Mouse (Mus musculus) midbrain, embryonic 16.5 days (tissue): ENCODE results near the gene Lrr1. TPM values are rescaled to one million over a fixed set of nuclear protein-coding genes. Genes with fewer than 3 reads are reported as not detected.
"Not testable (repeated sequence)": the region's sequence is repeated elsewhere in the genome, so short reads cannot be mapped to it uniquely, and the experiment has no call there.

Experiments used
- ATAC-seq: fragments of 200-750 bp; cut with Nextera tagmentation; 2 replicates; pipeline ENCODE4 v1.8.0; 2017; ENCODE audit warnings: moderate TSS enrichment
- H3K27ac ChIP-seq: fragments of 300-500 bp; sonication (generic); 2 replicates; pipeline ENCODE4 v1.5.1; 2014; ENCODE audit warnings: mild to moderate bottlenecking, low read length, mixed read lengths
- H3K27me3 ChIP-seq: fragments of 300-500 bp; sonication (generic); 2 replicates; pipeline ENCODE4 v1.6.1; 2014; ENCODE audit warnings: low read depth, low read length, mixed read lengths; ENCODE audit not compliant: control insufficient read depth, insufficient read depth
- H3K36me3 ChIP-seq: fragments of 300-500 bp; sonication (generic); 2 replicates; pipeline ENCODE4 v1.6.1; 2014; ENCODE audit warnings: mild to moderate bottlenecking, low read length, moderate library complexity, mixed read lengths; ENCODE audit not compliant: control insufficient read depth, insufficient read depth
- H3K4me1 ChIP-seq: fragments of 300-500 bp; sonication (generic); 2 replicates; pipeline ENCODE4 v1.6.1; 2014; ENCODE audit warnings: mild to moderate bottlenecking, low read length, mixed read lengths; ENCODE audit not compliant: control insufficient read depth, insufficient read depth
- H3K4me2 ChIP-seq: fragments of 300-500 bp; sonication (generic); 2 replicates; pipeline ENCODE4 v1.6.1; 2014; ENCODE audit warnings: mild to moderate bottlenecking, low read length, mixed read lengths
- H3K4me3 ChIP-seq: fragments of 300-500 bp; sonication (generic); 2 replicates; pipeline ENCODE4 v1.5.1; 2014; ENCODE audit warnings: low read depth, mild to moderate bottlenecking, low read length, moderate library complexity, mixed read lengths
- H3K9ac ChIP-seq: fragments of 300-500 bp; sonication (generic); 2 replicates; pipeline ENCODE4 v1.6.1; 2014; ENCODE audit warnings: low read depth, low read length, mixed read lengths
- H3K9me3 ChIP-seq: fragments of 300-500 bp; sonication (generic); replicated peaks from 2 replicates; pipeline ENCODE4 v1.6.1; 2014; ENCODE audit warnings: mild to moderate bottlenecking, low read length, mixed read lengths; ENCODE audit not compliant: control insufficient read depth, poor library complexity, severe bottlenecking
- WGBS: fragments of 180-500 bp; shearing (Covaris S2); extraction: QIAGEN DNeasy Blood & Tissue Kit; methylation state at CpG from one replicate; pipeline ENCODE4 v1.1.7; 2014; 5-methylcytosine and 5-hydroxymethylcytosine counted together
- polyA plus RNA-seq: library from polyadenylated mRNA; unstranded; fragments of >200 nt; fragmentation: Nextera tagmentation; extraction: Ambion mirVana; gene quantifications from 2 replicates; pipeline ENCODE4 v1.2.1, GENCODE M21; 2015

Gene Lrr1
- polyA plus RNA-seq, 1 experiment from 2014 or later: 3.1 TPM

GRCm38 (mm10) chr12:69158366-69158764, 10.2 kb upstream of the Lrr1 start:
- Histone ChIP-seq H3K9ac (peak overlapping the region; percentile 87), H3K4me1 (peaks cover 12% of the 10 kb centered on the region), H3K36me3 (peaks cover 6% of the 10 kb centered on the region; the same call in 1 of the 2 replicates), H3K9me3 (no peaks in the 10 kb centered on the region), H3K4me3 (peak overlapping the region; percentile 72), H3K27ac (peak overlapping the region; percentile 93), H3K4me2 (peak overlapping the region; percentile 83), H3K27me3 (no peaks in the 10 kb centered on the region)
- WGBS: under 1% methylated on average over 19 of the region's 19 CpGs
- ATAC-seq: no peak

DNA sequence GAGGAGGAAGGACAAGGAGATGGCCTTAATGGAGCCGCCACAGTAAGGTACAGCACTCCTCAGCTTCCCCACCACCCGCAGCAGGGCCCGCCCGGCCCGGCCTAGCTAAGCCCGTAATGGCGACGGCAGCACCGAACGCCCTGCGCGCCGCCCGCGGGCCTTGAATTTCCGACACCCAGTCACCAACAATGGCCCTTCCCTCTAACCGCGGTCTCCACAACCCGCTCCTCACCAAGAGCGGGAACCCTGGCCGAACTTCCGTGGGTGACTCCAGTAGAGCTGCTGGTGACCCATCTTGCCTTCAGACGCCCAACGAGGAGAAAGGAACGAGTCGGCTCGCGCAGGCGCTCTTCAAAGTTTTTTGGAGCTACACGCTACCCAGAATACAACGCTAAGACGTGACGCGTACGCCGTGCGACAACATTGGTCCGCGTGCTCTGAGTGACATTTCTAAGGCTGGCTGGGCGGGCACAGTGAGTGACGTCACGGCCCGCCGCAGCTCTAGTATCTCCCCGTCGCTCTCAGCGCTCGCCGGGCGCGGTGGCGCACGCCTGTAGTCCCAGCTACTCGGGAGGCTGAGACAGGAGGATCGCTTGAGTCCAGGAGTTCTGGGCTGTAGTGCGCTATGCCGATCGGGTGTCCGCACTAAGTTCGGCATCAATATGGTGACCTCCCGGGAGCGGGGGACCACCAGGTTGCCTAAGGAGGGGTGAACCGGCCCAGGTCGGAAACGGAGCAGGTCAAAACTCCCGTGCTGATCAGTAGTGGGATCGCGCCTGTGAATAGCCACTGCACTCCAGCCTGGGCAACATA, 9.6 kb upstream of the Lrr1 start, which contains the start of gene Rps29:
Gene Rps29, minus strand, starts transcription at position 422 of the 813 bp plus-strand sequence.
- WGBS: under 1% methylated on average over 54 of the region's 68 CpGs
- not testable (repeated sequence) for H3K36me3 ChIP-seq
- peak within 1 kb of the TSS; percentile 93 for H3K27ac ChIP-seq

GRCm38 (mm10) chr12:69159578-69159940, 9.1 kb upstream of the Lrr1 start:
- H3K9ac ChIP-seq: no peak overlapping the region
- H3K9me3 ChIP-seq: no peaks in the 10 kb centered on the region
- no peaks in the 10 kb centered on the region for H3K27me3 ChIP-seq
- peaks cover 6% of the 10 kb centered on the region; the same call in 1 of the 2 replicates for H3K36me3 ChIP-seq
- H3K4me3 ChIP-seq: peak overlapping the region; percentile 72
- WGBS: 4% methylated on average over 9 of the region's 9 CpGs
- no peak overlapping the region for H3K27ac ChIP-seq
- peaks cover 12% of the 10 kb centered on the region for H3K4me1 ChIP-seq
- 0 out of 2 replicates have a peak, but pooled peaks have one; percentile 2 for ATAC-seq
- H3K4me2 ChIP-seq: peak overlapping the region; percentile 34

More for the DNA sequence above, 9.6 kb upstream of the Lrr1 start, which contains the start of gene Rps29:
- H3K9me3 ChIP-seq, H3K27me3 ChIP-seq: not testable (repeated sequence)
- Histone ChIP-seq H3K9ac (peak within 1 kb of the TSS; percentile 87), H3K4me2 (peak within 1 kb of the TSS; percentile 83), H3K4me1 (peaks cover 12% of the 10 kb centered on the region), H3K4me3 (peak within 1 kb of the TSS; percentile 72)
- peak; percentile 99 for ATAC-seq

DNA sequence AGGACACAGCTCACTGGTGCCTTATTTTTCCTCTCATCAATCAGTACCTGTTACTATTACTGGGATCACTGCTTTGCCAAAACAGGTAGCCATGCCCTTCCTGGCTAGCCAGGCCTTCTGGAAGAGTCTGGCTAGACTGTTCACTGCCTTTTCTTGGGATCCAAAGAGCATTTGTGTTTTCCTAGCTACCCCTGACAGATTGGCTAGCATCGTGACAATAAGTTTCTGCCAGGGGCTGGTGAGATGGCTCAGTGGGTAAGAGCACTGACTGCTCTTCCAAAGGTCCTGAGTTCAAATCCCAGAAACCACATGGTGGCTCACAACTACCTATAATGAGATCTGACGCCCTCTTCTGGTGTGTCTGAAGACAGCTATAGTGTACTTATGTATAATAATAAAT, 7.9 kb upstream of the Lrr1 start:
- H3K36me3 ChIP-seq, H3K27me3 ChIP-seq, H3K9ac ChIP-seq, ATAC-seq, H3K4me2 ChIP-seq, H3K9me3 ChIP-seq, H3K4me3 ChIP-seq, H3K27ac ChIP-seq: not testable (repeated sequence)
- peaks cover 12% of the 10 kb centered on the region for H3K4me1 ChIP-seq
- WGBS: 81% methylated on average over 2 of the region's 2 CpGs

DNA sequence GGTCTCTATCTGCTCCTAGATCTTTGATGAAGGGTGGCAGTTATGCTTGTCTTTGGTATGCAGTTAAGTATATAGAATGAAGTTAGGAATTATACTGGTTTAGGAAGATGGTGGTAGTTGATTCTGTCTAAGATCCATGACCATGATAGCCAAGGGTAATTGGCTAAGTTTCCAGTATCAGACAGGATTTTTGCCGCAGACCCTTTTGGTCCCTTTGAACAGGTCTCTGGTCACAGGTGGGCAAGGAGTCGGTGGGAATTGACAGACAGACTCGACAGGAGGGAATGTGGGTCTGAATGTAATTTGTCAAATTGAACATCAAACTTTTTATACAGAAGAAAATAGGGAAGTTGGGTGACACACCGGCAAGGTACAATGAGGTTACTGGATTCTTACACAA, 5.0 kb upstream of the Lrr1 start:
- H3K4me1 ChIP-seq, H3K9ac ChIP-seq, H3K27me3 ChIP-seq, H3K4me3 ChIP-seq, ATAC-seq, H3K36me3 ChIP-seq, H3K9me3 ChIP-seq, H3K27ac ChIP-seq, H3K4me2 ChIP-seq: not testable (repeated sequence)
- 90% methylated on average over 4 of the region's 4 CpGs for WGBS

GRCm38 (mm10) chr12:69164904-69165303, 3.7 kb upstream of the Lrr1 start:
- H3K4me1 ChIP-seq: peaks cover 8% of the 10 kb centered on the region
- no peaks in the 10 kb centered on the region for H3K9me3 ChIP-seq
- H3K9ac ChIP-seq: no peak overlapping the region
- ATAC-seq: no peak
- H3K4me2 ChIP-seq: no peak overlapping the region
- no peaks in the 10 kb centered on the region for H3K27me3 ChIP-seq
- no peak overlapping the region for H3K27ac ChIP-seq
- H3K4me3 ChIP-seq: no peak overlapping the region
- no peaks in the 10 kb centered on the region for H3K36me3 ChIP-seq
- 64% methylated on average over 3 of the region's 3 CpGs for WGBS

- not testable (repeated sequence) for H3K36me3 ChIP-seq, H3K4me2 ChIP-seq, H3K27ac ChIP-seq, H3K9ac ChIP-seq, H3K4me1 ChIP-seq, ATAC-seq, H3K9me3 ChIP-seq, H3K4me3 ChIP-seq, H3K27me3 ChIP-seq
- 72% methylated on average over 8 of the region's 8 CpGs for WGBS
Observed at GRCm38 (mm10) chr12:69166861-69167581, 1.6 kb upstream of the Lrr1 start.

GRCm38 (mm10) chr12:69167656-69168460, 756 bp upstream of the Lrr1 start:
- peak overlapping the region; percentile 61 for H3K9ac ChIP-seq
- peak overlapping the region; percentile 62 for H3K27ac ChIP-seq
- no peaks in the 10 kb centered on the region for H3K36me3 ChIP-seq
- no peaks in the 10 kb centered on the region for H3K27me3 ChIP-seq
- H3K4me2 ChIP-seq: peak overlapping the region; percentile 98
- H3K4me1 ChIP-seq: peaks cover 8% of the 10 kb centered on the region
- no peaks in the 10 kb centered on the region for H3K9me3 ChIP-seq
- ATAC-seq: peak; percentile 73
- H3K4me3 ChIP-seq: peak overlapping the region; percentile 67
- 7% methylated on average over 18 of the region's 18 CpGs for WGBS
